Mouse (Mus musculus) ES-Bruce4 (cell line): Measurements from ENCODE around the gene Impg1.

Experiments used
- CTCF ChIP-seq: IDR thresholded peaks from one replicate; pipeline ENCODE4 v1.8.1; 2011; ENCODE audit warnings: low read depth, low read length
- EP300 ChIP-seq: IDR thresholded peaks from 2 replicates; pipeline ENCODE4 v1.6.1; 2011; ENCODE audit warnings: low read depth, low read length; ENCODE audit not compliant: insufficient read depth

GRCm38 (mm10) chr9:80351678-80352331 is 113.5 kb downstream of the Impg1 start:
- TF ChIP-seq CTCF (no peak), EP300 (no peak)
